Mouse (Mus musculus) gastrocnemius, postnatal 25 days (tissue): ENCODE data around the gene Cdc42. TPM values are rescaled to one million over a fixed set of nuclear protein-coding genes. Genes with fewer than 3 reads are reported as not detected.

ENCODE experiments used
- DNase-seq: peaks from one replicate; pipeline ENCODE4 v3.0.0; 2022
- long read RNA-seq, 2 experiments: library from polyadenylated mRNA; stranded (forward); transcript quantifications; one replicate each; pipeline ENCODE4 v2.0.0; 2021
- total RNA-seq, 2 experiments: library from RNA; stranded (reverse); gene quantifications; 1 replicate in 1 of 2; 2 replicates in 1 of 2; pipeline ENCODE4 v1.2.3; 2021

Gene Cdc42
- total RNA-seq, result 100 to 1,000 TPM; 159 to 174 TPM
- long read RNA-seq, experiment 1, transcript Cdc42-202 (6 exons, 2,108 nt), result major isoform, 91 of 237 reads
- long read RNA-seq, experiment 1, transcript Cdc42-201 (6 exons, 1,448 nt), result minor isoform, 15 of 237 reads
- long read RNA-seq, experiment 1, partial matches to known transcripts, result 56 of 237 reads
- long read RNA-seq, experiment 1, other reads (novel, unspliced or antisense), result 75 of 237 reads
- long read RNA-seq, experiment 2, transcript Cdc42-201 (6 exons, 1,448 nt), result minor isoform, 15 of 285 reads
- long read RNA-seq, experiment 2, transcript Cdc42-202 (6 exons, 2,108 nt), result major isoform, 124 of 285 reads
- long read RNA-seq, experiment 2, partial matches to known transcripts, result 78 of 285 reads
- long read RNA-seq, experiment 2, other reads (novel, unspliced or antisense), result 68 of 285 reads

DNA sequence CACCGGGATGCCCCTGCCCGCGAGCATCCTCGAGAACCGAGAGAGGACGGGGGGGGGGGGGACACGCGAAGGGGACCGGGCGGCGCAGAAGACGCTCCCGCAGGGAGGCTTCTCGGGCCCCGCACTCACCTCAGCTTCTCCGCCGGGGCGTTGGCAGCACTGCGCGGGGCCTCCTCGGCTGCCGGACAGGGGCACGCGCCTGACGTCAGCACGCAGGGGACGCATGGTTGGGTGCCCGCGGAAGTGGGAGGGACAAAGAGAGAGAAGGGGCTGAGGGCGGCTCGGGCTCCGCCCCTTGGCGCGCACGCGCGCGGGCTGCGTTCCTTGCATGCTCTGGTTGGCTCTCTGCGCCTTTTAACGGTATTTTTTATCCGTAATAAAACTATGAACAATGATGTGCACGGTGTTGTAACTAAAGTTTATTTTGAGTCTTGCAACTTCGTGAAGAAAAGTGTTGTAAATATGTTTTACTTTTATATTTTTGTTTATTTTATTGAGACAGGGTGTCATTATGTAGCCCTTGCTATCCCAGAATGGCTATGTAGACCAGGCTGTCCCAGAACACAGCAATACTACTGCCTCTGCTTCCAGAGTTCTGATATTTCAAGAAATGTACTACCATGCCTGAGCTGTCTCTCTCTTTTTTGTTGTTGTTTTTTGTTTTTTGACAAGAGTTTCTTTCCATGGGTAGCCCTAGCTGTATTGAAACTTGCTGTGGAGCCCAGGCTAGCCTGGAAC, at the start of gene Cdc42:
Gene Cdc42 (minus strand): TSS at position 204 of the 738 bp plus-strand sequence.
- peak; percentile 99 for DNase-seq

GRCm38 (mm10) chr4:137405571-137405970, 48.1 kb upstream of the Cdc42 start:
- DNase-seq, result no peak

- DNase-seq, result peak; percentile 68
These were observed 39.4 kb upstream of the Cdc42 start for GRCm38 (mm10) chr4:137396641-137397525.

DNA sequence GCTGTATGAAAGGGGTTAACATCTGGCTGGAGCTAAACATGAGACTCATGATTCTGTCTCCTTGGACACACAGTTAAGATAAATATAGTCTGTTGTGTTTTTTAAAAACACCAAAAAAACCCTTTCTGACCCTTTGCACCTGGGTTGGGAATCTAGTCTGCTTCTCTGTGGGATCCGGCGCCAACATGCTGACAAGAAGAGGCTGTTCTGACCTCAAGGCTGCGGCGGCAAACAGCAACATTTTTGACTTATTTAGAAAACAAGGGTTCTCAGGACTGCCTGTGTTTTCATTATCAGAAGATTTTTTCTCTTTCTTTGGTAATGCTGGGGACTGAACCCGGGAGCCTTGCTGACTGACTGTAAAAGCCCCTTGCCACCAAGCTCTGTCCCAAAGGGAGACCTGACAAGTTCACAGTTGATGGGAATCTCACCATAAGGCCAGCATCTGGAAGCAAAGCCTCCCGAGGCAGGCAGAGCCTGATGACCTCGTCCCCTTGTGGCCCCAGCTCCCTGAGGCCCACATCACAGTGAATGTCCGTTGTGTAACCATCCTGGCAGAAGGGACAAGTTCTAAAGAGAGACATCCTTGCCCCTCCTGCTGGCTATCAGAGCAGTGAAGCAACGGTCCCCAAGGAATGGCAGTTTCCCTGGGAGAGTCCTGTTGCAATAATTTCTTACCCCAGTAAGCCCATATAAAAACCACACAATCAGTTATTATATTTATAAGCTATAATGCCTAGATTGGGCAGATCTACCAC, 36.0 kb upstream of the Cdc42 start:
- DNase-seq, result peak; percentile 54

DNA sequence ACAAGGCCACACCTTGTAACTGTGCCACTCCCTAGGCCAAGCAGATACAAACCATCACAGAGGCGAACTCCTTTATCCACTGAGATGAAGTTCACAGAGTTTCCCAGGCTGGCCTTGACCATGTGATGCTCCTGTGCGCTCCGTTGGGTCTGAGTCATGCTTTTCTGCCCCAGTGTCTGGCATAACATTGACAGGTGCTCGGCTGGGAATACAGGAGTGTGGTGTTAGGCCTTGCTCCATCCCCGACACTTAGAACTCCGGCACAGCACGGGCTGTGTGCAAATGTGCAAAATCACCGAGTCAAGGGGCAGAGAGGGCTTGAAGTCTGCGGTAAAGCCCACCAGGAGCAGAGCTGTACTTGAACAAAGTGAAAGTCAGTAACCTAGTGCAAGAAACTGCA, 35.4 kb upstream of the Cdc42 start:
- DNase-seq, result no peak

- DNase-seq, result no peak
These were observed 33.8 kb upstream of the Cdc42 start for GRCm38 (mm10) chr4:137391287-137391686.

GRCm38 (mm10) chr4:137390196-137390595, 32.7 kb upstream of the Cdc42 start:
- DNase-seq, result no peak

GRCm38 (mm10) chr4:137388983-137389382, 31.5 kb upstream of the Cdc42 start:
- no peak for DNase-seq

DNA sequence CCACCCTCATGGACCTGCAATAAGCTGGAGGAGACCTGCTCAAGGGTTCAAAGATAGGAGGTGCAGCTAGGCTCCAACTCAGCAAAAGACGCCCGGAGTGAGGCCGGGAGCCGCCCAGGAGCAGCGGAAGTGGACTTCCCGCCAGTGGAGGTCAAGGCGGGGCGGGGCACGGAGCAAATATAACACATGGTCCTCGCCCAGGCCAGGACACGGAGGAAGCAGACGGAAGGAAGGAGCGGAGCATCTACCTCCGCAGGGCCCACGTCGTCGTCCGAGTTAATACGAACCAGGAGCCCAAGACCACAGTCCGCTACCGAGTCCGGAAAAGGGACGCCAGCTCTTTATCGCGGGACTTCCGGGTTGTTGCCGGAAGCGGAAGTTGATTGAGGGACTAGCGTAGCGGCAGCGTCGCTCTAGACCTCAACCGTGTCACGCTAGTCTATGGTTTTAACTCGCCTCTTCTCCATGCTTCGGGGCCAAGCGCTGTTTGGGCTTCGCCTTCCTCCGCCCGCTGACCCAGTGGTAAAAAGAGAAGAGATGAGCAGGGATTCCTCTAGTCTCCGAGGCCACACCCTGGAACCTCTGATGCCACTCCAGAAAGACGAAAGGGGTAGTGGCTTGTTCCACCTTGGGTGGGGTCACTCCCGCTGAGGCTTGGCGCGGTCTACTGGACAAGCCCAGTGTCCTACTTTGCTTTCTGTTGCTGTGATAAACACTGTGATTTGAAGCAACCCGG, 30.7 kb upstream of the Cdc42 start:
- DNase-seq, result peak; percentile 85

GRCm38 (mm10) chr4:137387482-137388058, 30.1 kb upstream of the Cdc42 start:
- no peak for DNase-seq

DNA sequence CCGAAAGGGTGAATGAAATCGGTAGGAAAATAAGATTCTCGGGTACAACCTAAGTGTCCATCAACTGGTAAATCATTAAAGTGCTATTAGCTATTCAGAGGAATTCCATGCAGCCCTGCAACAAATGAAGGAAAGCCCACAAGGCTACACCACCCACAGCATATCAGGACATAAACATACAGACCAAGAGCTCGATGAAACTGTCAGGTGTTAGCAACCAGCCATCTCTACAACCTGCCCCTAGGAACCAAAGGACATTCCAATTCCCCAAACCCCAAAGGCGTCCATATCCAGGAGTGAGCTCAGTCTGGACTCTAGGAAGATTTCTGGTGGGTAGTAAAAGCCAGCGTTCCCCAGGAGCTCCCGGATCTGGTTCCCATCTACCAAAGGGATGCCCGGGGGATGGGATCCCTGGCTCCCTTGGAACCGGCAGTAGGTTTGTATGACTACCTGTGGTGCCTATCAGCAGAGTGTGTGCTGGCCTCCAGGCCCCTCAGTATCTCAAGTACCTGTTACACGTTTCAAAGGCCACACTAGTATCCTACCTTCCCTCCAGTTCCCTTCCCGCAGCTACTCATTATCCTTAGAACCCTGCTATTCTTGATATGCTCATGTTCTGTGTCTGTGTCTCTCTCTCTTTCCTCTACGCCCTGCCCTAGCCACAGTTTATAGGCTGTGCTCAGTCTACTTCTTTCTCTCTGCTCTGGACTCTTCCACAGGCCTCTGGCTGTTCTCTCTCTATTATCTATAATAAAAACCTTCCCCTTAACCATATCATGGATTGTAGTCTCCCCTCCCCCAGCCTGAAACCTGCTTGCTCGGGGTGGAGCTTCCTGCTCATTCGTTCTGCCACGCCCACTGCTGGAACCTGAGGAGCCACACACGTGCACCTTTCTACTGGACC, 23.4 kb upstream of the Cdc42 start:
- no peak for DNase-seq

DNA sequence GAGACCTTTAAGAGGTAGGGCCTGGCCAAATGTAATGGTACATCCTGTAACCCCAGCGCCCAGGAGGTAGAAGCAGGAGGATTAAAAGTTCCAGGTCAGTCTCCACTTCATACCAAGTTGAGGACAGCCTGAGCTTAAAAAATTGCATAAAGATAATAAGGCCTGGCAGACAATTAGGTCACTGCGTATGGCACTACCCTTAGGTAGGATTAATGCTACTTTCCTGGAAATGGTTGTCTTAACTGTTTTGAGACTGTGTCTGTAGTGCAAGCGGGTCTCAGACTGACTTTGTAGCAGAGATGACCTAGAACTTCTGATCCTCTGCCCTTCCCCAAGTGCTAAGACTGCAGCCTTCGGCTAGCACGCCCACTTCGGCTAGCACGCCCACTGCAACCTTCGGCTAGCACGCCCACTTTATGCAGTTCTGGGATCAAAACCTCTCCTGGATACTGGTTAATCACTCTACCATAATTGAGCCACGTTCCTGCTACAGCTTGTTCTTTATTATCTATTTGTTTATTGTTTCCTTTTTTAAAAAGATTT, 22.3 kb upstream of the Cdc42 start:
- DNase-seq, result no peak

DNA sequence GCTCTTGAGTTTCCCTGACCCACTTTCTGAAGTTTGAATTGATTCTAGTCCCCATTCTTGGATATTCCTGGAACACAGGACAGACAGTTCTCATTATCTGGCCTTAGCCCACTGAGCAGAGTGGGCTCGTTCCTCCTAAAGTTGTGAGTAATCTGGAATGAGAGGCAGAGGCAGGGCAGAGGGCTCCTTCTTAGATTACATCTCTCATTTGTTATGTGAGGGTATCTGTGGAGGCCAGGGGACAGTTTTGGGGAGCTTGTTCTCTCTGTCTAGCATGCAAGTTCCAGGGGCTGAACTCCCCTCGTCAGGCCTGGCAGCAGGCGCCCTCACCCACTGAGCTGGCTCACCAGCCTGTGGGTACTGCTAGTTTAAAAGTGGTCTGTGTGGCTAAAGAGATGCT, 21.6 kb upstream of the Cdc42 start:
- DNase-seq, result no peak

GRCm38 (mm10) chr4:137377526-137378304, 20.2 kb upstream of the Cdc42 start:
- no peak for DNase-seq

DNA sequence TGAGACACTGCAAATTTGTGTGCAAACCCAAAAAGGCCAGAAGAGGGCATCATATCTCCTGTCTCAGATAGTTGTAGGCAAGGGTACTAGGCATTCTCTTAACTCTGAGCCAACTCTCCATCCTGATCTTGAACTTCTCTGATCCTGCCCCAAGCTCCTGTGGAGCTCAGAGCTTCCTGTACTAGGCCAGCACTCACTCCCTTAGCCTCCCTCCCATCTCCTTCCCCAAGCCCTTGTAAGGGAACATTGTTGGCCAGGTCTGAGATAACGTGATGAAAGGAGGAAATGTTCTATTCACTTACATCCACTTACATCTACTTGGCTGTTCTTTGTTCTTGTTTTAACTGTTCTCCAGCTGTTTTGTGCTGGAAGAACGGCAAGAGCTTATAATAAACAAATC, 19.3 kb upstream of the Cdc42 start:
- no peak for DNase-seq

DNA sequence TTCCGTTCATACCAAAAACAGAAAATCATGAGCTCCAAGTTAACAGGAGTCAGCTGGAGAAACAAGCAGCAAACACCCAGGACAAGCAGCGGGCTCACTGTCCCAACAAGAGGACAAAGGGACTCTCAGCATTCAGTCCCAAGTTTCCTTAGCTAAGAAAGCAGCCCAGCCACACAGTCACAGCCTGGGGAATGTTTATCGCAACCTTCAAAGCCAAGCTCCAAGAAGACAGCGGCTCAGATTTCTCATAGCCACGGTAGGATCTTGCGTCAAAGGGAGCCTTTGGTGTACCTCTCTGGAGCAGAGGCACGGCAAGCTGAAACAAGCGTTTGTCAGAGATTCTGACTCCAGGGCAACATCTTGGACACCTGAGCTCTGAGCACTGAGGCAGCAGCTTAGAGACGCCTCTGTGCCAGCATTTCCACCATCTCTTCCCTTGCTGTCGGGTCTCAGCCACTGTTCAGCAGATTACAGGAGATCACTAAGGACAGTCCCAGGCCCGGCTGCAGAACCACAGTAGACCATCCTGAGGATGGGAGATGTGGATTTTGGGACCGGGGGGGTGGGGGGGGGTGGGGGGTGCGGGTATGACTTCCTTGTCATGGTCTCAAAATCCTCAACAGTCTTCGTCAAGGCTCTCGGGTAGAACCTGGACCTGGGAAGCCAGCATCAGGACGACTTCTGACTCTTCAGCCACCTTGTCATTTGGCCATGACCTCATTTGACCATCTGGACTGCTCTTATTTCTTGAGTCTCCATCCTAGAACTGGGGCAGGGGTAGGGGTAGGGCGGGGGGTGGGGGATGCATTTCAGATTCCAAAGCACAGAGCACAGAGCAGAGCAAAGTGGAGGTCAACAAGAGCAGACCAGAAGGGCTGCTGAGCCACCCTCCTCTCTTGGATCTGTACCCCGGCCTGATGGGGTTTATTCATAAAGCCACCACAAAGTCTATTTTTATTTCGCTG, 18.1 kb upstream of the Cdc42 start:
- DNase-seq, result peak; percentile 62

GRCm38 (mm10) chr4:137373711-137374110, 16.2 kb upstream of the Cdc42 start:
- no peak for DNase-seq
